Comparison of ENCODE assay signal across 10 mouse cellular contexts in the genomic region with DNA sequence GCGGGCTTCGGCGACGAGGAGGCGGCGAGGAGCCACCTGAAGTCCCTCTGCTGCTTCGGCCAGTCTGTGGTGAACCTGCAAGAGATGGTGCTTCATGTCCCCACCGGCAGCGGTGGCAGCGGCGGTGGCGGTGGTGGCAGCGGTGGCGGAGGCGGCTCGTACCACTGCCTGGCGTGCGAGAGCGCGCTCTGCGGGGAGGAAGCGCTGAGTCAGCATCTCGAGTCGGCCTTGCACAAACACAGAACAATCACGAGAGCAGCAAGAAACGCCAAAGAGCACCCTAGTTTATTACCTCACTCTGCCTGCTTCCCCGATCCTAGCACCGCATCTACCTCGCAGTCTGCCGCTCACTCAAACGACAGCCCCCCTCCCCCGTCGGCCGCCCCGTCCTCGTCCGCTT.
DNase-seq lines count a peak whose midpoint lies in the region; ATAC-seq and TF ChIP-seq lines count a peak whose summit lies in the region.
"Had no signal": no experiment of that assay in that cellular context is flagged by ENCODE, and none has a peak within 500 bp of the region (broad histone marks: within the 10 kb centered on the region; RNA-seq: fewer than 3 reads in every experiment).

No protein-coding gene starts in this region.

- no peaks in the 10 kb centered on the region for H3K27me3 ChIP-seq in heart, postnatal 0 days (ENCODE audit: control insufficient read depth, insufficient read depth, low read length)
- H3K27me3 ChIP-seq in heart, adult 2 months (ENCODE audit: control insufficient read depth, insufficient read depth, low read length): peaks cover 2% of the 10 kb centered on the region; the same call in 1 of the 2 replicates
- H3K27me3 ChIP-seq in embryonic facial prominence, embryonic 15.5 days: no peaks in the 10 kb centered on the region
- no peaks in the 10 kb centered on the region for H3K27me3 ChIP-seq in liver, embryonic 13.5 days

- H3K4me2 ChIP-seq in heart, postnatal 0 days (ENCODE audit: low read depth, low read length): peak overlapping the region; percentile 51
- H3K4me2 ChIP-seq in embryonic facial prominence, embryonic 15.5 days (replicated peaks): peak overlapping the region; percentile 28
- H3K4me2 ChIP-seq in liver, embryonic 13.5 days: peak overlapping the region; percentile 17
- H3K4me2 ChIP-seq: lung, embryonic 14.5 days had no signal

- H3K36me3 ChIP-seq in heart, postnatal 0 days (replicated peaks; ENCODE audit: control insufficient read depth, insufficient read depth, low read length): peaks cover 40% of the 10 kb centered on the region
- H3K36me3 ChIP-seq in heart, adult 2 months (ENCODE audit: control insufficient read depth, insufficient read depth, low read length): no peaks in the 10 kb centered on the region
- H3K36me3 ChIP-seq in embryonic facial prominence, embryonic 15.5 days: peaks cover 54% of the 10 kb centered on the region
- H3K36me3 ChIP-seq in liver, embryonic 13.5 days: peaks cover 19% of the 10 kb centered on the region

- no peak for TF ChIP-seq EP300 in heart, postnatal 0 days (IDR thresholded peaks at IDR 0.05; ENCODE audit: low read depth)
- no peak for TF ChIP-seq EP300 in heart, adult 2 months (IDR thresholded peaks at IDR 0.05; ENCODE audit: insufficient read depth, low read depth, low read length)

- no peak for TF ChIP-seq CTCF in heart, postnatal 0 days (IDR thresholded peaks at IDR 0.05; ENCODE audit: low read depth)
- TF ChIP-seq CTCF in heart, adult 2 months (IDR thresholded peaks at IDR 0.05): no peak

- DNase-seq in heart, postnatal 0 days (ENCODE audit: low spot score): no peak
- DNase-seq in heart, adult 2 months: no peak
- DNase-seq in ES-CJ7 (ENCODE audit: low read depth, low spot score): peak; percentile 71
- no peak for DNase-seq in liver, embryonic 13.5 days
- no peak for DNase-seq in spleen, postnatal 4 days (ENCODE audit: low spot score in 2 of 2)
- no peak for DNase-seq in lung, postnatal 10 days
- DNase-seq in ovary, postnatal 10 days (ENCODE audit: low spot score): no peak
- DNase-seq: lung, embryonic 14.5 days had no signal

- no peaks in the 10 kb centered on the region for H3K79me2 ChIP-seq in heart, adult 2 months (replicated peaks; ENCODE audit: control insufficient read depth, insufficient read depth, low read length)

- no peaks in the 10 kb centered on the region for H3K9me3 ChIP-seq in heart, postnatal 0 days (replicated peaks; ENCODE audit: control insufficient read depth, low read length)
- 0 out of 2 replicates have a peak, but pooled peaks cover under 1% of the 10 kb centered on the region for H3K9me3 ChIP-seq in embryonic facial prominence, embryonic 15.5 days (replicated peaks)
- no peaks in the 10 kb centered on the region for H3K9me3 ChIP-seq in liver, embryonic 13.5 days (replicated peaks)

- no peak overlapping the region for H3K27ac ChIP-seq in heart, postnatal 0 days (ENCODE audit: low read depth)
- H3K27ac ChIP-seq in heart, adult 2 months: no peak overlapping the region
- H3K27ac ChIP-seq in embryonic facial prominence, embryonic 15.5 days (replicated peaks): no peak overlapping the region
- H3K27ac ChIP-seq in liver, embryonic 13.5 days: no peak overlapping the region

- TF ChIP-seq POLR2A in heart, adult 2 months (IDR thresholded peaks at IDR 0.05; ENCODE audit: insufficient read depth, low read depth, low read length): no peak

- intact Hi-C loops in heart, adult 2 months (cut with DNase I): no loop called here

- H3K4me3 ChIP-seq in heart, postnatal 0 days (ENCODE audit: low read depth, low read length): peak overlapping the region; percentile 23
- H3K4me3 ChIP-seq in heart, adult 2 months: no peak overlapping the region
- peak overlapping the region; percentile 24 for H3K4me3 ChIP-seq in embryonic facial prominence, embryonic 15.5 days (replicated peaks)
- H3K4me3 ChIP-seq in liver, embryonic 13.5 days (replicated peaks): 0 out of 2 replicates have a peak overlapping the region, but pooled peaks have one; percentile 8

- H3K4me1 ChIP-seq in heart, postnatal 0 days (ENCODE audit: control insufficient read depth, insufficient read depth): no peaks in the 10 kb centered on the region
- no peaks in the 10 kb centered on the region for H3K4me1 ChIP-seq in heart, adult 2 months (ENCODE audit: control insufficient read depth, insufficient read depth, low read length)
- H3K4me1 ChIP-seq in embryonic facial prominence, embryonic 15.5 days: no peaks in the 10 kb centered on the region
- H3K4me1 ChIP-seq in liver, embryonic 13.5 days (replicated peaks): no peaks in the 10 kb centered on the region

- H3K9ac ChIP-seq in heart, postnatal 0 days (replicated peaks; ENCODE audit: low read depth, low read length): no peak overlapping the region
- no peak overlapping the region for H3K9ac ChIP-seq in heart, adult 2 months (ENCODE audit: low read depth, low read length)
- no peak overlapping the region for H3K9ac ChIP-seq in embryonic facial prominence, embryonic 15.5 days
- no peak overlapping the region for H3K9ac ChIP-seq in liver, embryonic 13.5 days
- H3K9ac ChIP-seq: lung, embryonic 14.5 days had no signal

- 0 out of 2 replicates have a peak, but pooled peaks have one; percentile 24 for ATAC-seq in heart, postnatal 0 days (ENCODE audit: insufficient read depth, low read depth)
- ATAC-seq in embryonic facial prominence, embryonic 15.5 days (ENCODE audit: insufficient number of reproducible peaks, low FRiP score, low TSS enrichment, low read depth): no peak
- no peak for ATAC-seq in liver, embryonic 13.5 days (ENCODE audit: low read depth)
- ATAC-seq: inflammation-experienced regulatory T-cells, adult 6 months had no signal

- WGBS in heart, postnatal 0 days: 68% methylated on average over 30 of the region's 37 CpGs
- 79% methylated on average over 37 of the region's 37 CpGs for WGBS in heart, adult 2 months
- 65% methylated on average over 37 of the region's 37 CpGs for WGBS in embryonic facial prominence, embryonic 15.5 days
- 67% methylated on average over 31 of the region's 37 CpGs for WGBS in liver, embryonic 13.5 days (ENCODE audit: insufficient replicate concordance)
